Mouse (Mus musculus): ENCODE data around the gene Sidt1. TPM values are rescaled to one million over a fixed set of nuclear protein-coding genes. Genes with fewer than 3 reads are reported as not detected.
A peak's percentile ranks its signal among the peaks of the same experiment; 100 is the strongest.

Gene Sidt1
- total and polyA plus RNA-seq, 3 experiments: not detected

DNA sequence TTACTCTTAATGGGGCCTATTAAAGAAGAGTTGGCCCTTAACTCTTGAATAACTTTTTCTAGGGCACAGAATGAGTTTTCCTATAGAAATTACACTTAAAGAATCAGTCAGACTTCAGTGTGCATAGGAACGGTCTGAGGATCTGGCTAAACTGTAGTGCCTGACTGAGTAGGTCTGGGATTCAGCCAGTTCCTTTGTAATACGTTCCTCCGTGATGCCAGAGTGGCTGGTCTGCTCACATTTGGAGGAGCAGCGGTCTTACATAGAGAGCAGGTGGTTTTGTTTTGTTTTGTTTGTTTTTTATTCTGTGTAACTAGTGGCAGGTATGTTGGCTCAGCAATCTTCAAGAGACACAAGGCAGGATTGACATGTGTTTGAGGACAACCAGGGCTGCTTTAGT, 47.0 kb upstream of the Sidt1 start:
- Histone ChIP-seq H3K27ac (ENCODE audit: control insufficient read depth, low read depth, low read length) (no peak overlapping the region), H3K9me3 (replicated peaks; ENCODE audit: insufficient read depth, low read length) (no peaks in the 10 kb centered on the region), H3K4me3 (ENCODE audit: control insufficient read depth in 1 of 2, insufficient read depth in 1 of 2, low read depth in 2 of 2, low read length in 2 of 2) (no peak overlapping the region), H3K27me3 (ENCODE audit: control insufficient read depth in 1 of 2, insufficient read depth in 2 of 2, low read length in 2 of 2) (no peaks in the 10 kb centered on the region), H3K79me2 (ENCODE audit: control insufficient read depth, insufficient read depth, low read length, poor library complexity) (no peaks in the 10 kb centered on the region), H3K36me3 (ENCODE audit: control insufficient read depth in 1 of 2, insufficient read depth in 2 of 2, low read length in 2 of 2) (peaks cover 2 to 3% of the 10 kb centered on the region in 2 experiments; a peak in 3 of 4 replicates), H3K9ac (ENCODE audit: control insufficient read depth, low read depth, low read length, poor library complexity, severe bottlenecking) (no peak overlapping the region), H3K4me1 (ENCODE audit: control insufficient read depth in 1 of 2, insufficient read depth in 2 of 2, low read length in 2 of 2) (no peaks in the 10 kb centered on the region; a peak in 2 of 4 replicates)
- TF ChIP-seq GATA1 (IDR thresholded peaks at IDR 0.05; ENCODE audit: low read depth, low read length) (no peak), ZKSCAN1 (IDR thresholded peaks at IDR 0.05; ENCODE audit: low read depth, low read length) (no peak), ZMIZ1 (IDR thresholded peaks at IDR 0.05; ENCODE audit: low read depth, low read length) (no peak), BHLHE40 (IDR thresholded peaks at IDR 0.05; ENCODE audit: borderline replicate concordance, low read depth, low read length) (no peak), UBTF (IDR thresholded peaks at IDR 0.05; ENCODE audit: borderline replicate concordance, insufficient read depth, low read depth, low read length) (no peak), ELF1 (IDR thresholded peaks at IDR 0.05; ENCODE audit: low read depth, low read length) (no peak), TAL1 (IDR thresholded peaks at IDR 0.05; ENCODE audit: low read length) (no peak), E2F4 (IDR thresholded peaks at IDR 0.05; ENCODE audit: borderline replicate concordance, low read depth, low read length) (no peak), POLR2AphosphoS5 (IDR thresholded peaks at IDR 0.05; ENCODE audit: borderline replicate concordance, low read depth, low read length) (no peak), EP300 (IDR thresholded peaks at IDR 0.05; ENCODE audit: low read depth in 1 of 2, low read length in 2 of 2) (no peak), HCFC1 (IDR thresholded peaks at IDR 0.05; ENCODE audit: low read depth, low read length) (no peak), MAZ (IDR thresholded peaks at IDR 0.05; ENCODE audit: low read depth, low read length) (no peak), USF2 (IDR thresholded peaks at IDR 0.05; ENCODE audit: borderline replicate concordance in 1 of 2, insufficient read depth in 1 of 2, low read depth in 1 of 2, low read length in 2 of 2) (no peak), MEF2A (IDR thresholded peaks at IDR 0.05; ENCODE audit: extremely low read depth, insufficient replicate concordance, low read depth, low read length, poor library complexity, severe bottlenecking) (no peak), RAD21 (IDR thresholded peaks at IDR 0.05; ENCODE audit: low read depth, low read length) (no peak), GABPA (IDR thresholded peaks at IDR 0.05; ENCODE audit: low read depth, low read length) (no peak)
- DNase-seq (ENCODE audit: low read depth, low spot score): no peak

DNA sequence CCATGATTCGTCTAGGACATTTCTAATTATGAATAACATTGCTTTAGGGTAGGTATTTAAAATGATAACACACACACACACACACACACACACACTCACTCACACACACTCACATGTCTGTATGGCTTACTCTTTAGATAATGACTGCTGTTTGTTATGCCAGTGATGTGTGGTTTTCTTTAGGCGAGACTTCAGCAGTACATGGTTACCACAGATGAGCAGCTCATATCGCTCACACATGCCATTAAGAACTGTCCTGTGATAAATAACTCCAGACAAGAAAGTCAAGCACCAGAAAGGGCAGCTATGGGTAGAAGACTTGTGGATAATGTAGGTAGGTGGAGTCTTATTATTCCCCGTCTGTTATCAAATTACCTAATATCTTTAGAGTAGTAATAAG, 42.5 kb upstream of the Sidt1 start:
- H3K27ac ChIP-seq (ENCODE audit: control insufficient read depth, low read depth, low read length): no peak overlapping the region
- DNase-seq (ENCODE audit: low read depth, low spot score): peak; percentile 21
- no peaks in the 10 kb centered on the region for H3K27me3 ChIP-seq (ENCODE audit: control insufficient read depth in 1 of 2, insufficient read depth in 2 of 2, low read length in 2 of 2)
- H3K4me3 ChIP-seq (ENCODE audit: control insufficient read depth in 1 of 2, insufficient read depth in 1 of 2, low read depth in 2 of 2, low read length in 2 of 2): no peak overlapping the region
- H3K79me2 ChIP-seq (ENCODE audit: control insufficient read depth, insufficient read depth, low read length, poor library complexity): no peaks in the 10 kb centered on the region
- TF ChIP-seq ETS1 (IDR thresholded peaks at IDR 0.05; ENCODE audit: low read depth, low read length) (peak; percentile 22; the same call in 1 of the 2 replicates), TCF12 (IDR thresholded peaks at IDR 0.05; ENCODE audit: low read depth, low read length) (0 out of 2 replicates have a peak, but pooled peaks have one; percentile 26), EP300 (IDR thresholded peaks at IDR 0.05; ENCODE audit: low read depth in 1 of 2, low read length in 2 of 2) (peak in 1 of 2 experiments; percentile 32; a peak in 1 of 4 replicates), MXI1 (IDR thresholded peaks at IDR 0.05; ENCODE audit: low read depth, low read length) (no peak), RAD21 (IDR thresholded peaks at IDR 0.05; ENCODE audit: low read depth, low read length) (no peak)
- no peak overlapping the region for H3K9ac ChIP-seq (ENCODE audit: control insufficient read depth, low read depth, low read length, poor library complexity, severe bottlenecking)
- no peaks in the 10 kb centered on the region for H3K4me1 ChIP-seq (ENCODE audit: control insufficient read depth in 1 of 2, insufficient read depth in 2 of 2, low read length in 2 of 2)
- peaks cover 0 to 1% of the 10 kb centered on the region in 2 experiments; a peak in 3 of 4 replicates for H3K36me3 ChIP-seq (ENCODE audit: control insufficient read depth in 1 of 2, insufficient read depth in 2 of 2, low read length in 2 of 2)
- H3K9me3 ChIP-seq (replicated peaks; ENCODE audit: insufficient read depth, low read length): no peaks in the 10 kb centered on the region
